Mouse (Mus musculus) liver, postnatal 0 days (tissue): ENCODE data around the gene Fam133b. TPM values are rescaled to one million over a fixed set of nuclear protein-coding genes. Genes with fewer than 3 reads are reported as not detected.
"Not testable (repeated sequence)": the region's sequence is repeated elsewhere in the genome, so short reads cannot be mapped to it uniquely, and the experiment has no call there.

Source experiments
- ATAC-seq: fragments of 200-750 bp; cut with Nextera tagmentation; 2 replicates; pipeline ENCODE4 v1.8.0; 2017; ENCODE audit warnings: mild to moderate bottlenecking, moderate library complexity
- DNase-seq: peaks from one replicate; pipeline ENCODE4 v3.0.0-alpha.2; 2016
- H3K27ac ChIP-seq: fragments of 300-500 bp; sonication (generic); 2 replicates; pipeline ENCODE4 v1.5.1; 2014; ENCODE audit warnings: antibody characterized with exemption, moderate library complexity, mild to moderate bottlenecking, low read depth
- H3K27me3 ChIP-seq: fragments of 300-500 bp; sonication (generic); 2 replicates; pipeline ENCODE4 v1.6.1; 2014; ENCODE audit warnings: low read length, control low read depth, mixed read lengths; ENCODE audit not compliant: insufficient read depth
- H3K36me3 ChIP-seq: fragments of 300-500 bp; sonication (generic); replicated peaks from 2 replicates; pipeline ENCODE4 v1.6.1; 2014; ENCODE audit warnings: mild to moderate bottlenecking, control low read depth, low read length, moderate library complexity, mixed read lengths; ENCODE audit not compliant: insufficient read depth
- H3K4me1 ChIP-seq: fragments of 300-500 bp; sonication (generic); 2 replicates; pipeline ENCODE4 v1.6.1; 2014; ENCODE audit warnings: antibody characterized with exemption, mild to moderate bottlenecking, control low read depth; ENCODE audit not compliant: insufficient read depth
- H3K4me2 ChIP-seq: fragments of 300-500 bp; sonication (generic); 2 replicates; pipeline ENCODE4 v1.6.1; 2014; ENCODE audit warnings: low read depth, mild to moderate bottlenecking, low read length, moderate library complexity, mixed read lengths
- H3K4me3 ChIP-seq: fragments of 300-500 bp; sonication (generic); 2 replicates; pipeline ENCODE4 v1.5.1; 2014; ENCODE audit warnings: low read depth, low read length
- H3K9ac ChIP-seq: fragments of 300-500 bp; sonication (generic); replicated peaks from 2 replicates; pipeline ENCODE4 v1.6.1; 2014; ENCODE audit warnings: mild to moderate bottlenecking, moderate library complexity
- H3K9me3 ChIP-seq: fragments of 300-500 bp; sonication (generic); 2 replicates; pipeline ENCODE4 v1.6.1; 2016; ENCODE audit warnings: mild to moderate bottlenecking, control low read depth, low read length, mixed read lengths
- CTCF ChIP-seq: sonication (generic); IDR thresholded peaks from 2 replicates; pipeline ENCODE4 v1.5.1; 2016; ENCODE audit warnings: antibody characterized with exemption, low read depth
- EP300 ChIP-seq: IDR thresholded peaks from 2 replicates; pipeline ENCODE4 v1.6.1; 2016; ENCODE audit warnings: antibody characterized with exemption, low read depth, mild to moderate bottlenecking
- WGBS: fragments of 180-500 bp; shearing (Covaris S2); extraction: QIAGEN DNeasy Blood & Tissue Kit; methylation state at CpG from one replicate; pipeline ENCODE4 v1.1.7; 2014; ENCODE audit not compliant: insufficient replicate concordance; 5-methylcytosine and 5-hydroxymethylcytosine counted together
- polyA plus RNA-seq: library from polyadenylated mRNA; unstranded; fragments of >200 nt; fragmentation: Nextera tagmentation; extraction: Ambion mirVana; gene quantifications from 2 replicates; pipeline ENCODE4 v1.2.1, GENCODE M21; 2015

The Fam133b gene
- polyA plus RNA-seq, 1 experiment from 2014 or later = 11.1 TPM

DNA sequence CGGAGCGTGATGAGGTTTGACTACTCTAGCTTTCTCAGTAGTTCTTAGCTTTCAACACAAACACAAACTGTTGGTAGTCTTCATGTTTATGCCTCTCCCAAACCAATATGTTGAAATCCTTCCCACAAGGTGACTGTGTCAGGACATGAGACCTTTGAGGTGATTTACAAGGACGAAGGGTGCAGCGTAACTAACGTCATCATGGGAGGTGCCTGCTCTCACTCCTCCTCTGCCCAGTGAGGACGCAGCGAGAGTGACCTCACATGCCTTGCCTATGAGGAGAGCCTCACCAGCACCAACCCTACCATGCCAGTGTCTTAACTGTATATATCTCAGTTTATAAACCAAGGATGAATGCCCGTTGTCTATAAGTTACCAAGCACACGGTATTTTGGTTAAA, 63.5 kb downstream of the Fam133b start:
- Histone ChIP-seq H3K9me3 (no peaks in the 10 kb centered on the region), H3K27ac (no peak overlapping the region), H3K9ac (no peak overlapping the region), H3K36me3 (peaks cover 24% of the 10 kb centered on the region), H3K4me1 (no peaks in the 10 kb centered on the region), H3K27me3 (no peaks in the 10 kb centered on the region), H3K4me2 (no peak overlapping the region), H3K4me3 (no peak overlapping the region)
- no peak for ATAC-seq
- DNase-seq = no peak
- WGBS = 89% methylated on average over 9 of the region's 9 CpGs
- no peak for TF ChIP-seq CTCF
- TF ChIP-seq EP300 = no peak

DNA sequence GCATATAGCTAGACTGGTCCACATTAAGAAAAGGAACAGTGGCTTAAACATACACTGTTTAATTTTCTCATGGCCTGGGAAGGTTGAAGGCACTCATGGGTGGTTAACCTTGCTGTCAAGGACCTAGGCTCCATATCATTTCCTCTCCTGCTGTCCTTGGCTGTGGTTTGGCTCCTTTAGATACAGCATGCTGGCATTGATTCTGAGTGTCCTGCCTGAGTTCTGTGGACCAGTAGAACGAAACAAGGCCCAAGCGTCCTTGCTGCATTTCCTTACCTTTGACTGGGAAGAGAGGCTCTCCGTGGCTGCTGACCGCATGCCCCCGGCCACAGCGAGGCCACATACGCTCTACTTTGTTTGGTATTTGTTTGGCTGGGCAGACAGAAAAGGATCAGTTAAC, 65.6 kb downstream of the Fam133b start:
- peaks cover 27% of the 10 kb centered on the region for H3K36me3 ChIP-seq
- H3K27me3 ChIP-seq = no peaks in the 10 kb centered on the region
- H3K27ac ChIP-seq = no peak overlapping the region
- H3K9ac ChIP-seq = no peak overlapping the region
- DNase-seq (no peak), ATAC-seq (no peak)
- H3K4me2 ChIP-seq = no peak overlapping the region
- no peak overlapping the region for H3K4me3 ChIP-seq
- TF ChIP-seq CTCF = no peak
- TF ChIP-seq EP300 = no peak
- WGBS = 88% methylated on average over 7 of the region's 7 CpGs
- no peaks in the 10 kb centered on the region for H3K4me1 ChIP-seq
- no peaks in the 10 kb centered on the region for H3K9me3 ChIP-seq

- H3K27me3 ChIP-seq, H3K4me3 ChIP-seq, H3K4me1 ChIP-seq, H3K4me2 ChIP-seq, H3K9me3 ChIP-seq, H3K27ac ChIP-seq, DNase-seq, H3K9ac ChIP-seq, ATAC-seq: not testable (repeated sequence)
- peaks cover 21% of the 10 kb centered on the region for H3K36me3 ChIP-seq
- 84% methylated on average over 2 of the region's 2 CpGs for WGBS
These were observed 68.2 kb downstream of the Fam133b start for GRCm38 (mm10) chr5:3611835-3612234.

Other genes with a start within 250 kb of the Fam133b start
- gene Cdk6, start 202.3 kb upstream of the Fam133b start, polyA plus RNA-seq = 17.1 and 17.3 TPM in 2 replicates
- 0.32 and 0.65 TPM in 2 replicates for gene 1700109H08Rik, start 27.7 kb downstream of the Fam133b start, polyA plus RNA-seq
- gene Pex1, start 52.2 kb downstream of the Fam133b start, polyA plus RNA-seq = 8.1 and 11.3 TPM in 2 replicates
- 4.1 and 4.6 TPM in 2 replicates for gene Rbm48, start 52.8 kb downstream of the Fam133b start, polyA plus RNA-seq
- not detected in 2 replicates for gene Tmbim7, start 107.3 kb downstream of the Fam133b start, polyA plus RNA-seq
- gene Gatad1, start 113.4 kb downstream of the Fam133b start, polyA plus RNA-seq = 25.7 and 26.9 TPM in 2 replicates